Mouse (Mus musculus) gastrocnemius, adult 8-10 months (tissue): Measurements from ENCODE around the gene D930007J09Rik. TPM values are rescaled to one million over a fixed set of nuclear protein-coding genes. Genes with fewer than 3 reads are reported as not detected.
A peak's percentile ranks its signal among the peaks of the same experiment; 100 is the strongest.

Experiments used
- DNase-seq, 2 experiments: peaks; one replicate each; pipeline ENCODE4 v3.0.0; 2022; ENCODE audit warnings: low spot score in 2 of 2
- total RNA-seq, 4 experiments: library from RNA; stranded (reverse); gene quantifications; 2 replicates each; pipeline ENCODE4 v1.2.4; 2022

Gene D930007J09Rik
- total RNA-seq = not detected

DNA sequence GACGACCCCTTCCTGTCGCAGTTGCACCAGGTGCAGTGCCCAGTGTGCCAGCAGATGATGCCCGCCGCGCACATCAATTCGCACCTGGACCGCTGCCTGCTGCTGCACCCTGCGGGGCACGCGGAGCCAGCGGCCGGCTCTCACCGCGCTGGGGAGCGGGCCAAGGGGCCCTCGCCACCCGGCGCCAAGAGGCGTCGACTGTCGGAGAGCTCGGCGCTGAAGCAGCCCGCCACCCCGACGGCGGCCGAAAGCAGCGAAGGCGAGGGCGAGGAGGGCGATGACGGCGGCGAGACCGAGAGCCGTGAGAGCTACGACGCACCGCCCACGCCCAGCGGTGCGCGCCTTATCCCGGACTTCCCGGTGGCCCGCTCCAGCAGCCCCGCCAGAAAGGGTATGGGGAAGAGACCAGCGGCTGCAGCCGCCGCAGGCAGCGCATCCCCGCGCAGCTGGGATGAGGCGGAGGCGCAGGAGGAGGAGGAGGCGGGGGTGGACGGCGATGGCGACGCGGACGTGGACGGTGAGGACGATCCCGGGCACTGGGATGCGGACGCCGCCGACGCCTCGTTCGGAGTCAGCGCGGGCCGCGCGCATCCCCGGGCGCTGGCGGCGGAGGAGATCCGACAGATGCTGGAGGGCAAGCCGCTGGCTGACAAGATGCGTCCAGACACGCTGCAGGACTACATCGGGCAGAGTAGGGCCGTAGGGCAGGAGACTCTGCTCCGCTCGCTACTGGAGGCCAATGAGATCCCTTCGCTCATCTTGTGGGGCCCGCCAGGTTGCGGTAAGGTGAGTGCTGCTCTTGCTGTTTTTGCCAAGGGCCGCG, at the start of gene D930007J09Rik:
TSS of gene D930007J09Rik (minus strand) at position 591 of the 823 bp plus-strand sequence.
- no peak for DNase-seq

DNA sequence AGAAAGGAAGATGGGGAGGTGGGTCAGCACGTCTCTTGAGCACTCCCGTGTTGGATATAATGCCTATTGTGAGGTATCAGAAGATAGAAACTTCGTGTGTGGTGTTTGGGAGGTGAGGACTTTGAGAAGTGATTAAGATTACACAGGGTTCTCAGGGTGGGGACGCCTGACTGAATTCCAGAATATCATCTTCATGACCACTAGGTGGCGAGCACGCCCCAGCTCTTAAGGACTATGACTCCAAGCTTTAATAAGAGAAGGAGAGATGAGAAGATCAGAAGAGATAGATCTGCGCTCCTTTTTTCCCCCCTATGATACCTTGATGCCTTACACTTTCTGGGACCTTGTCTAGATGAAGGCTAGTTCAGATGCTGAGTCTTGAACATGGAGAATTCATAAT, 49.3 kb upstream of the D930007J09Rik start:
- peak in 1 of 2 experiments; percentile 42 for DNase-seq

DNA sequence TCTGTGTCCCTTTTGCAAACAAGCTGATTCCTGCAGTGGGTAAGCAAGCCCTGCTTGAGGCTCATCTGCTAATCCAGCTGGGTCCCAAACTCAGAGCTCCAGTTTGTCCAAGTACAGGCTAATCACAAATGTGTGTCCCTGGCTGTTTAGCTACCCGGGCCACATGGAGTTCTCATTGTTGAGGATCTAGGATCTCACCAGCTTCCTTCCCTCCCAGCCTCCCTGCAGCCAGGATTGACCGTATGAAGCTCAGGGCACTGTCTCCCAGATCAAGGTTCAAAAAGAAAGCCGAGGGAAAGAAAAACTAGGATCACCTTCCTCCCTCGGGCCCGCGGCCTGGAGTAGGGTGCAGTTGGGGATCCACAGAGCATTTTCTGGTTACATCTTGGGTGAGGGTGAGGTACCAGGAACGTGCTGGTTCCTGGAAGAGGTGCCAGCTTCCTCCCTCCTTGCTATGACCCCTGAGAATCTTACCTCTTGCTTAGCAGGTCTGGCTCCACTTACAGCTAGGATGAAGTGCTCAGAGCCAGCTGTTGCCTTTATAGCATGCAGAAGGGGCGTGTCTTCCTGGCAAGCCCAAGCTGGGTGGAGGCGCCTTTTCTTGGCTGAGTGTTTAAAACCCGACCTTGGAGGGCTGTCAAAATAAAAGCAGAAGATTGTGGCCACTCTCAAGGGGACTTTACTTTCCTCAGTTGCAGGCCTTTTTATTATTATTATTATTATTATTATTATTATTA, 48.2 kb upstream of the D930007J09Rik start, which contains the start of gene Serpinb1a:
TSS of gene Serpinb1a (minus strand) at position 518 of the 737 bp plus-strand sequence.
- peak; percentile 53 to 64 for DNase-seq

DNA sequence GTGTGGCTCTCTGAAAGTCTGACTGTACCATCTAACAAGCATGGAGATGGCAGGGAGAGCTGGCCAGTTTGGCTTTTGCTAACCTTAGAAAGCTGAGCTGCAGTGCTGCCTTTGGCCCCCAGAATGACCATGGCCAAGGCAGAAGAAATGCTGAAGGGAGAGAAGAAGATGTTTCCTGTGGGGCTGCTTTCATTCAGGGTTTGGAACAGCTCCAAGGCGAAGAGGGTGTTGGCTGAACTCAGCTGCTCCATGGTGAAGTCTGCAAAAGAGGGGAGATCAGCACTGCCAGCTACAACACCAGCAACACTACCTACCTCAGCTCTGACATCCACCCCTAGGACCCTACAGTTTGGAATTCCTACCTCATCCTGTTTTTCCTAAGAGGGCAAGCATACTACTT, 47.5 kb upstream of the D930007J09Rik start:
- DNase-seq = no peak

DNA sequence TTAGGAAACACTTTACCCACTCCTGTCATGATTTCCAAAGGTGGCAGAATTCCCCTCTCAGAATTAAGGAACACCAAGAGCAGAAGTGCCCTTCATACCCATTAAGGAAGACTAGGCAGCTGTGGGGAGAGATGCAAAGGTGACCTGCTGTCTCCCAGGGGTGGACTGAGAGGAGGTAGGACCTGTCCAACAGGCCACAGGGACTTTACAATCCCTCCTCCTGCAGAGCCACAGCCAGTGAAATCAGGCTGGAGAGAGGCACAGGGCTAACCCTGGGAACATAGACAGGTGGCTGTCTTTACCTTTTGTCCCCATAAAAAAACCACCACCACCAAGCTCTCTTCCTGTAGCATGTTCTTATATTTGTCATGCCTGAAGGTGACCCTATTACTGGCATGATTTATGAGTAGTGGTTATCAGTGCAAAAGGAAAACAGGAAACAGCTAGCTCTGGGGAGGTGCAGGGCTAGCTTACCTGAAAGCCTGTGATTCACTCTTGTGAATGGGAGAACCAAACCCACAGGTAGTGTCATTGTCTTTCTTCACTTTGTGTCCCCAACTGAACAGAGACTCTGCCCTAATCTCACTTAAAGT, 47.0 kb upstream of the D930007J09Rik start:
- DNase-seq = no peak

DNA sequence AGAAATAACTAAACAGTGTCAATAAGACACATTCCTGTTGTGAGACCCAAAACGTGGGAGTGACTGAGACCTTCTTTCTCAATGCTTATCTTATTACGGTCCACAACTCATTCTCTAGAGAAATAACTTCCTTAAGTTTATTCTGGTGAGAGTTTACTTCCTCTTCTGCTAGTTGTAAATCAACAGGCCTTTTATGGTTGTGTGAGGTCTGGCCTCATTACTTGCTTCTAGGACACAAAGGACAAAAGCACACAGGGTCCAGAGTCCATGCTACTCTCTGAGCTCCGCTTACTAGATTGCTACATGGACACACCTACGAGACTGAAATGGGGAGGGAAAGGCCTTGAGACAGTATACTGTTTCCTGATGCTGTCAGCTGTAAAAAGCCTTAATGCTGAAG, 46.4 kb upstream of the D930007J09Rik start:
- no peak for DNase-seq

GRCm38 (mm10) chr13:32846221-32846620, 43.6 kb upstream of the D930007J09Rik start:
- no peak for DNase-seq

GRCm38 (mm10) chr13:32841349-32841748, 38.7 kb upstream of the D930007J09Rik start:
- DNase-seq = no peak

DNA sequence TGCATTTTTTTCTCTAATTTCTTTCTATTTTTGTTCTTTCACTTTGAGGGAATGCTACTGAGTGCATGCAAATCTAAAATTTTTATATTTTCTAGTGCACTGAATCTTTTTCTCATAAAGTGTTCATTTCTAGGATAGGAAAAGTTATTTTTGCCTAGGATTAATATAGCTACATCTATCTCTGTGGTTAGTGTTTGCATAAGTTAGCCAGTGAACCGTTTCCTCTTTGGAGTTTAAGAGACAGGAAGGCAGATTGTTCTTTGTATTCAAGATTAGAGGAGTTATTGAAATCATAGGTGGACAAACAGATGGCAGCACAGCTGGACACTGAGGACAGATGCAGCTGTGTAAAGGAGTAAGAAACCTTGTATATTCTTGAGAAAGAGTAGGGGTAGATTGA, 36.7 kb upstream of the D930007J09Rik start:
- no peak for DNase-seq

DNA sequence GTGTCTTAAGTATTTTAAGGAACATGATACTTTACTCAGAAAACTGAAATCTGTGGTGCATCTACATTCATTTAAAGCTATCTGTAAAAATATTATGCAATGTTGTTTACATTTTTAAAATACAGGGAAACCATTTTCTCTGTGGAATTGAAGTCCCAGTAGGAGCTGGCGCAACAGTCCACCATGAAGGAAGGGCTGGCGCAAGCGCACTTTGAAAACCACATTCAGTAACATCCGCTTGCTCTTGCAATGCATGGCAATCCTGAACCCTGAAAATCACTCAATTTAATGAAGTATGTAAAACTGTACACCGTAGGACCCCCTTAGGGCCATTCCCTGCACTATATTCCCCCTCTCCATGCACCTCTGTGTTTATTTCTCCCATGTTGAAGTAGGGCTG, 31.9 kb upstream of the D930007J09Rik start:
- no peak for DNase-seq

DNA sequence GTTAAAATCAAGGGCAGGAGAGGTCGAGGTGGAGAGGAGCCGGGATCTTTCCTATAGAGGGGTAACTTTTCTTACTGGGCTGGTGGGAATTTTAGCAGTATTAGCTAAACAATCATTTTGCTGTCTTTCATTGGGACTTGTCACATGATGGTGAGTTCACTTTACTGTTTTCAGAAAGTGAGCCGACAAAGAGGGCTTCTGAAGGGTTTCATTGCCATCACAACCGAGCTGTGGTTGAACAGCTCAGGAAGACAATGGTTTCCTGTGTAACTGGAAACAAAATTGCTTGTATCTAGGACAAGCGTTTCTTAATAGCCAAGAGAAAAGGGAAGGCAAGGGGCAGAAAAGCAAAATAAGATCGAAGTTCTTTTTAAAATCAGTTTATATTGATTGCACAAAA, 30.6 kb upstream of the D930007J09Rik start:
- no peak for DNase-seq

GRCm38 (mm10) chr13:32832776-32833175, 30.1 kb upstream of the D930007J09Rik start:
- no peak for DNase-seq

DNA sequence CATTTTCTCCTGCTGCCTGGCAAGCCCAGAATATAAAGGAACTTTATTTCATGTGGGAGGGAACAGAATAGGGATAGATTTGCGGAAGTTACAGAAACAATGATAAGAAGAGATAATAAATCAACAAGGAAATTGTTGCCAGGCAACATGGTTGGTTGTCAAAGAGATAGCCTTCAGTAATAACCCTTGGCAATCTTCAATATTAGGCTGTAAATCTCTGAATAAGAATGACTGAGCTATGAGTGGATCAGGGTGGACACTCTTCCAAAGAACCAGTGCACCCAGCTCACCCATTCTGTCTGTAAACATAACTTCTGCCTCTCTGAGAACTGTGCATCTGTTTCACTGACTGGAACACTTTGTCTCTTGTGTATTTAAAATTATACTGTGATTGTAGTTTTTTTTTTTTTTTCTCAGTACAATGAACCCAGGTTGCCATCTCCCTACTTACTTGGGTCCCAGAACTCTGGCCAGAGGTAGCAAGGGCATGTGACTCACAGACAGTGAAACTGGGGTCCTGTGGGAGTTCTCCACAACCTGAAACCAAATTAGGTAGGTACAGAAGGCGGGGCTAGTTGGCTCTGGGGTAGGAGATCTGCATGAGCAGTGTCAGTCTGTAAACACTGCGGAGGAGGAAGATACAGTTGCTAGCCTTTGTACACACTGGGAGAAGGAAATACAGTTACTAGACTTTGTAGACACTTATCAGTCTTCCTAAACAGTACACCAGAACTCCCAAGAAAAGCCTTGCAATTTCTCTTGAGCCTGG, 29.0 kb upstream of the D930007J09Rik start:
- DNase-seq = no peak

- DNase-seq = no peak
Measured at GRCm38 (mm10) chr13:32828886-32829285, 26.2 kb upstream of the D930007J09Rik start.

DNA sequence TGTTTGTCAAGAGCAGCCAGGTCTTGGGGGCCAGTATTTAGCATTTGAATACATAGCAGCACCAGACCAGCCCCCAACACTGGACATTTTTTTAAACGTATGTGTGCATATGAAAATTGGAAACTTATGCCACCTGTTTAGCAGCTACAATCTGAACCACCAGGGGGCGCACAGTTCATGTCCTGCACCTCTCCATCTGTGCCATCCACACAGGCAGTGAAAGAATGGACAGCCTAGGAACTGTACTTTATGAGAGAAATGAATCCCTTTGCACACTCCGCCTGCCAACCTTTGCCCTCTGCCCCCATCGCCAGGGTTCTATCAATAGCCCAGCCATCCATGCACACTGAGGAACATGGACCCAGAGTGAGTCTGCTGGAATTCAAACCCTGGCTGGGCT, 25.3 kb upstream of the D930007J09Rik start:
- DNase-seq = peak; percentile 23 to 44

- no peak for DNase-seq
Measured at GRCm38 (mm10) chr13:32827111-32827822, 24.6 kb upstream of the D930007J09Rik start.

DNA sequence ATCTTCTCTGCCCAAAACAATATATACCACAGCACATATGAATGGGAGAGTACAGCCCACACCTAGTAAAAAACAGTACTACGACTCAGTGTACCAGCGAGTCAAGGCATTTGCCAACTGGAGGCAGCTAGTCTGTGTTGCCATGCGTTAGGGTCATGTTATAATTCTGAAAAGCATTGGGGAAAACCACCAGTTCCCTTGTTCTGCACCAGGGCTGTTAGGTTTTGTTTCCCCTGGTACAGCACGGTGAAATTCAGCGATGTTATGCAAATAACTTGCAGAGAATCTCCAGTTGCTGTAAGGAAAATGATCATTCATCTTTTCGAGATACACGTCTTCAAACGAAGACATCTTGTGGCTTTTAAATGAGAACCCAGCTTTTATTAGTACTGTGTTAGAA, 22.9 kb upstream of the D930007J09Rik start:
- no peak for DNase-seq

DNA sequence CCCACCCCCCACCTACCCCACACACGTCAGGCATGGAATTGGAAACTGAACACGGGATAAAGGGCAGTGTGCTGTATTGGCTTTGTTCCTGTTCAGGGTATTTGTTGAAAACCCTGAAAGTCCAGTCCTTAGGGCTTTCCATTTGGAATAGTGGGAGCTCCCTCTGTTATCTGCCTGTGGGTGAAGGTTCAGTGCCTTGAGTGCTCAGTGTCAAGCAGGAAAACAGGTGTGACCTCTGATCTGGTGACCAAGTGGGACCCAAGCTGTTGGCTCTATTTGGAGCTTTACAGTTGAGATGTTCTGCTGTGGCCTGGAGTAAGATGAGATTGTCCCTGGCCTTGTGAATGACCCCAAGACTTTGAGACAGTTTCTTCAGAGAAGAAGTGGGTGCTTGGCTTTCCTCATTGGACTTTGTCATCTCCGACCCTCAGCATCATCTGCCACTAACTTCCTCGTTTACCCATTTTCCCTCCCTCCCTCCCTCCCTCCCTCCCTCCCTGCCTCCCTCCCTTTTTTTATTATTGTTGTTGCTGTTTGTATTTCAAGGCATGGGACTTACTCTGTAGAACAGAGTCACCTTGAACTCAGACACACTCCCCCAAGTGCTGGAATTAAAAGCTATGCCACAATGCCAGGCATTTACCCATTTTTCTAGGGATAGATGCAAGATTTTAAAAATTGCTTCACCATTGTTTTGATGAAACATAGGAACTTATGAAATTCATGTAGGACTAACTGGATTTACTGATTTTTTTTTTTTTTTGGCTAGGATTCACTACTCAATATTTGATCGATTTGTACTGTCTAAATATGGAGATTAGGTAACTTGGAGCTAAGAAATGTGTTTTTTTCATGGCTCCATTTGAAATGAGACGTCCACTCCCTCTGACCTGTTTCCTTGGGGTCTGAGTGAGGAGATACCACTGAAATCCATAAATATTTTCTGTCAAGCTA, 22.0 kb upstream of the D930007J09Rik start:
- DNase-seq = no peak

- no peak for DNase-seq
Measured at GRCm38 (mm10) chr13:32823126-32823525, 20.5 kb upstream of the D930007J09Rik start.

DNA sequence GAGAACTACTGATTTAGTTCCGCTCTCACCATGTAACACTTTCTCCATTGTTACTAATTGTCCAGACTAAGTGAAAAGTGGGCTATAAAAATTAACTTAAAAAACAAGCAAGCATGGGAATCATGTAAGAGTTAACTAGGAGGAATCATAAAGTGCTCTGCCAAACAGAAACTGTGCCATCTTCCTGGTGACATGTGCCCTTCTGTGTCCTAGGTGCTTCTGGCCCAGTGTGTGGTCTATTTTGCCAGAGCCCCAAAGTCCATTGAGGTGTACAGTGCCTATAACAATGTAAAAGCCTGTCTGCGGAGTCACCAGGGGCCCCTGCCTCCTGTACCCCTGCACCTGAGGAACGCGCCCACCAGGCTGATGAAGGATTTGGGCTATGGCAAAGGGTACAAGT, 19.0 kb upstream of the D930007J09Rik start:
- DNase-seq = no peak
